ENCODE assay signal across 8 mouse cellular contexts in genomic region chr12:83951711-83952575, GRCm38 (mm10). TPM values are rescaled to one million over a fixed set of nuclear protein-coding genes. Genes with fewer than 3 reads are reported as not detected.
A peak's percentile ranks its signal among the peaks of the same experiment; 100 is the strongest.
DNase-seq lines count a peak whose midpoint lies in the region; ATAC-seq and TF ChIP-seq lines count a peak whose summit lies in the region.

No protein-coding gene starts in this region.

- TF ChIP-seq POLR2A in small intestine, adult 2 months (IDR thresholded peaks at IDR 0.05; ENCODE audit: low read depth, low read length) = no peak; the same call in 1 of the 2 replicates

- intact Hi-C loops in left cerebral cortex, postnatal 14 days (cut with DNase I) = loop anchor here (10.0 kb wide), 1 partner anchor 237 kb away; no protein-coding TSS in a partner anchor

- peaks cover 29% of the 10 kb centered on the region for H3K36me3 ChIP-seq in lung, embryonic 14.5 days (ENCODE audit: insufficient read depth)
- H3K36me3 ChIP-seq in forebrain, embryonic 10.5 days (replicated peaks) = peaks cover 51% of the 10 kb centered on the region
- H3K36me3 ChIP-seq in limb, embryonic 15.5 days = peaks cover 6% of the 10 kb centered on the region
- no peaks in the 10 kb centered on the region for H3K36me3 ChIP-seq in small intestine, adult 2 months (ENCODE audit: control insufficient read depth, insufficient read depth, low read length)

- H3K4me1 ChIP-seq in lung, embryonic 14.5 days (ENCODE audit: insufficient read depth) = peaks cover 12% of the 10 kb centered on the region
- H3K4me1 ChIP-seq in forebrain, embryonic 10.5 days = peaks cover 37% of the 10 kb centered on the region
- H3K4me1 ChIP-seq in limb, embryonic 15.5 days = peaks cover 26% of the 10 kb centered on the region
- H3K4me1 ChIP-seq in small intestine, adult 2 months (ENCODE audit: control insufficient read depth, insufficient read depth, insufficient read length, low read length) = peaks cover 11% of the 10 kb centered on the region

- peak overlapping the region; percentile 98 for H3K4me2 ChIP-seq in lung, embryonic 14.5 days
- H3K4me2 ChIP-seq in limb, embryonic 15.5 days = peak overlapping the region; percentile 92

- H3K27ac ChIP-seq in lung, embryonic 14.5 days (ENCODE audit: low read depth) = no peak overlapping the region
- peak overlapping the region; percentile 95 for H3K27ac ChIP-seq in forebrain, embryonic 10.5 days
- no peak overlapping the region for H3K27ac ChIP-seq in limb, embryonic 15.5 days
- H3K27ac ChIP-seq in small intestine, adult 2 months (ENCODE audit: insufficient read depth, low read depth, low read length) = no peak overlapping the region

- peak overlapping the region; percentile 91 for H3K4me3 ChIP-seq in lung, embryonic 14.5 days (ENCODE audit: low read depth, low read length)
- H3K4me3 ChIP-seq in forebrain, embryonic 10.5 days = peak overlapping the region; percentile 82
- H3K4me3 ChIP-seq in limb, embryonic 15.5 days = peak overlapping the region; percentile 92
- H3K4me3 ChIP-seq in small intestine, adult 2 months (ENCODE audit: low read depth, low read length) = peak overlapping the region; percentile 65

- no peaks in the 10 kb centered on the region for H3K27me3 ChIP-seq in lung, embryonic 14.5 days (ENCODE audit: insufficient read depth, low read length)
- H3K27me3 ChIP-seq in forebrain, embryonic 10.5 days (ENCODE audit: poor library complexity, severe bottlenecking) = no peaks in the 10 kb centered on the region
- H3K27me3 ChIP-seq in limb, embryonic 15.5 days = no peaks in the 10 kb centered on the region
- H3K27me3 ChIP-seq in small intestine, adult 2 months (ENCODE audit: control insufficient read depth, insufficient read depth, low read length) = no peaks in the 10 kb centered on the region

- WGBS in lung, embryonic 14.5 days = 43% methylated on average over 32 of the region's 32 CpGs
- WGBS in forebrain, embryonic 10.5 days = 73% methylated on average over 32 of the region's 32 CpGs
- 66% methylated on average over 32 of the region's 32 CpGs for WGBS in limb, embryonic 15.5 days
- WGBS in small intestine, adult 2 months = 28% methylated on average over 32 of the region's 32 CpGs

- no peak for DNase-seq in lung, embryonic 14.5 days
- no peak for DNase-seq in lung, postnatal 4 days
- no peak for DNase-seq in forebrain, embryonic 10.5 days (ENCODE audit: extremely low spot score, low spot score)
- DNase-seq in frontal cortex, adult 2 months (ENCODE audit: extremely low spot score in 1 of 2, low spot score in 1 of 2) = no peak
- no peak for DNase-seq in left cerebral cortex, postnatal 14 days (ENCODE audit: low spot score in 2 of 2)
- DNase-seq in urinary bladder, postnatal 25 days (ENCODE audit: low spot score) = no peak

- TF ChIP-seq CTCF in lung, embryonic 14.5 days (IDR thresholded peaks at IDR 0.05; ENCODE audit: low read depth) = no peak
- TF ChIP-seq CTCF in small intestine, adult 2 months (IDR thresholded peaks at IDR 0.05; ENCODE audit: extremely low read depth, insufficient read length, insufficient replicate concordance, low read depth, low read length) = no peak

- no peaks in the 10 kb centered on the region for H3K9me3 ChIP-seq in lung, embryonic 14.5 days (ENCODE audit: low read depth, low read length)
- H3K9me3 ChIP-seq in forebrain, embryonic 10.5 days = 0 out of 2 replicates have a peak, but pooled peaks cover 4% of the 10 kb centered on the region
- no peaks in the 10 kb centered on the region for H3K9me3 ChIP-seq in limb, embryonic 15.5 days

- no peak for ATAC-seq in lung, embryonic 14.5 days (ENCODE audit: insufficient read depth)
- ATAC-seq in limb, embryonic 15.5 days (ENCODE audit: insufficient number of reproducible peaks, low FRiP score, low TSS enrichment, low read depth) = no peak

- peak overlapping the region; percentile 79 for H3K9ac ChIP-seq in lung, embryonic 14.5 days
- H3K9ac ChIP-seq in limb, embryonic 15.5 days = peak overlapping the region; percentile 76; the same call in 1 of the 2 replicates

RNA-seq across cellular contexts. Expression of gene Riox1, which starts 1.5 kb away (rescaled TPM):
- 18.6 and 20.1 TPM in 2 replicates for polyA plus RNA-seq in lung, embryonic 14.5 days (2014; fragmentation: Nextera tagmentation; extraction: Ambion mirVana)
- polyA plus RNA-seq in forebrain, embryonic 10.5 days (2016; fragmentation: Nextera tagmentation; extraction: Ambion mirVana) = 14.3 and 15.4 TPM in 2 replicates
- polyA plus RNA-seq in limb, embryonic 15.5 days (2015; fragmentation: Nextera tagmentation; extraction: Ambion mirVana) = 9.0 and 11.2 TPM in 2 replicates
- polyA plus RNA-seq in small intestine, adult 2 months (2012; rRNA removed) = 11.5 and 17.7 TPM in 2 replicates
- 11.5 and 12.0 TPM in 2 replicates for polyA plus RNA-seq in frontal cortex, adult 2 months (2012; rRNA removed)
- total RNA-seq in left cerebral cortex, postnatal 14 days (2021) = 10 to 100 TPM; 15.5 to 17.8 TPM

RNA-seq across cellular contexts. Expression of gene Numb, which starts 30.2 kb away (rescaled TPM):
- polyA plus RNA-seq in lung, embryonic 14.5 days (2014; fragmentation: Nextera tagmentation; extraction: Ambion mirVana) = 36.0 and 38.3 TPM in 2 replicates
- 35.5 and 37.1 TPM in 2 replicates for polyA plus RNA-seq in forebrain, embryonic 10.5 days (2016; fragmentation: Nextera tagmentation; extraction: Ambion mirVana)
- 36.6 and 37.5 TPM in 2 replicates for polyA plus RNA-seq in limb, embryonic 15.5 days (2015; fragmentation: Nextera tagmentation; extraction: Ambion mirVana)
- 57.1 and 141 TPM in 2 replicates for polyA plus RNA-seq in small intestine, adult 2 months (2012; rRNA removed)
- polyA plus RNA-seq in frontal cortex, adult 2 months (2012; rRNA removed) = 71.7 and 73.3 TPM in 2 replicates
- 10 to 100 TPM; 53.9 to 65.2 TPM for total RNA-seq in left cerebral cortex, postnatal 14 days (2021)

RNA-seq across cellular contexts. Expression of gene Heatr4, which starts 32.7 kb away (rescaled TPM):
- not detected in 2 replicates for polyA plus RNA-seq in lung, embryonic 14.5 days (2014; fragmentation: Nextera tagmentation; extraction: Ambion mirVana)
- polyA plus RNA-seq in forebrain, embryonic 10.5 days (2016; fragmentation: Nextera tagmentation; extraction: Ambion mirVana) = not detected in 2 replicates
- not detected in 2 replicates for polyA plus RNA-seq in limb, embryonic 15.5 days (2015; fragmentation: Nextera tagmentation; extraction: Ambion mirVana)
- polyA plus RNA-seq in small intestine, adult 2 months (2012; rRNA removed) = not detected in 2 replicates
- 0.04 and 0.06 TPM in 2 replicates for polyA plus RNA-seq in frontal cortex, adult 2 months (2012; rRNA removed)
- total RNA-seq in left cerebral cortex, postnatal 14 days (2021) = under 1 TPM; 0.11 to 0.15 TPM

RNA-seq across cellular contexts. Expression of gene Acot2, which starts 35.7 kb away (rescaled TPM):
- polyA plus RNA-seq in lung, embryonic 14.5 days (2014; fragmentation: Nextera tagmentation; extraction: Ambion mirVana) = 30.3 and 31.3 TPM in 2 replicates
- 14.9 and 16.0 TPM in 2 replicates for polyA plus RNA-seq in forebrain, embryonic 10.5 days (2016; fragmentation: Nextera tagmentation; extraction: Ambion mirVana)
- polyA plus RNA-seq in limb, embryonic 15.5 days (2015; fragmentation: Nextera tagmentation; extraction: Ambion mirVana) = 26.1 and 26.5 TPM in 2 replicates
- polyA plus RNA-seq in small intestine, adult 2 months (2012; rRNA removed) = 4.4 and 7.6 TPM in 2 replicates
- polyA plus RNA-seq in frontal cortex, adult 2 months (2012; rRNA removed) = 7.2 and 8.7 TPM in 2 replicates
- total RNA-seq in left cerebral cortex, postnatal 14 days (2021) = 10 to 100 TPM in 1 of 2 experiments, 1 to 10 TPM in 1; 8.9 to 10.5 TPM

RNA-seq across cellular contexts. Expression of gene Acot1, which starts 57.3 kb away (rescaled TPM):
- 92.9 and 98.2 TPM in 2 replicates for polyA plus RNA-seq in lung, embryonic 14.5 days (2014; fragmentation: Nextera tagmentation; extraction: Ambion mirVana)
- polyA plus RNA-seq in forebrain, embryonic 10.5 days (2016; fragmentation: Nextera tagmentation; extraction: Ambion mirVana) = 22.4 and 23.5 TPM in 2 replicates
- polyA plus RNA-seq in limb, embryonic 15.5 days (2015; fragmentation: Nextera tagmentation; extraction: Ambion mirVana) = 58.3 and 59.5 TPM in 2 replicates
- 2.7 and 2.9 TPM in 2 replicates for polyA plus RNA-seq in small intestine, adult 2 months (2012; rRNA removed)
- polyA plus RNA-seq in frontal cortex, adult 2 months (2012; rRNA removed) = 15.6 and 15.7 TPM in 2 replicates
- total RNA-seq in left cerebral cortex, postnatal 14 days (2021) = 10 to 100 TPM; 10.4 to 17.0 TPM
